Mouse (Mus musculus): ENCODE data around the gene Alkbh5. TPM values are rescaled to one million over a fixed set of nuclear protein-coding genes. Genes with fewer than 3 reads are reported as not detected.
"Not testable (repeated sequence)": the region's sequence is repeated elsewhere in the genome, so short reads cannot be mapped to it uniquely, and the experiment has no call there.

Gene Alkbh5
- polyA plus RNA-seq, 1 experiment from 2014 or later = 35.1 TPM

- peaks cover 90% of the 10 kb centered on the region for H3K36me3 ChIP-seq
- H3K4me3 ChIP-seq = no peak overlapping the region
- no peak overlapping the region for H3K9ac ChIP-seq
- ATAC-seq (ENCODE audit: low FRiP score) = no peak
- H3K4me1 ChIP-seq = no peaks in the 10 kb centered on the region
- H3K27ac ChIP-seq = no peak overlapping the region
- H3K9me3 ChIP-seq (replicated peaks) = no peaks in the 10 kb centered on the region
- no peaks in the 10 kb centered on the region for H3K27me3 ChIP-seq
- H3K4me2 ChIP-seq (replicated peaks) = no peak overlapping the region
These were observed 16.9 kb downstream of the Alkbh5 start for GRCm38 (mm10) chr11:60553091-60553490.

DNA sequence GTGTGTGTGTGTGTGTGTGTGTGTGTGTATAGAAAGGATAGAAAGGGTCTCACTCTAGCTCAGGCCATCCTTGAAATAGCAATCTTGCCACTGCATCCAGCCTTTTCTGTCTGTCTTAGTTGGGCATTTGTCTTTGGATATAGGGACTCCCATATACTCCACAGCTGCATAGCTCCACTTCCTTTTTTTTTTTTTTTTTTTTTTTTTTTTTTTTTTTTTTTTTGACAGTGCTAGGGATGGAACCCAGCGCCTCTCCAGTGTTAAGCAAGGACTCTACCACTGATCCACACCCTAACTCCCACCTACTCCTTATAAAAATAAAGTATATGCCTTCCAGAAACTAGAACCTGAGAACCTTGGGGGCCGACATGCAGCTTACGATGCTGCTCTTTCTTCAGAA, 21.5 kb downstream of the Alkbh5 start:
- no peaks in the 10 kb centered on the region for H3K4me1 ChIP-seq
- H3K9ac ChIP-seq = no peak overlapping the region
- H3K4me2 ChIP-seq (replicated peaks) = no peak overlapping the region
- no peak for ATAC-seq (ENCODE audit: low FRiP score)
- no peak overlapping the region for H3K4me3 ChIP-seq
- H3K27me3 ChIP-seq = no peaks in the 10 kb centered on the region
- no peak overlapping the region for H3K27ac ChIP-seq
- no peaks in the 10 kb centered on the region for H3K9me3 ChIP-seq (replicated peaks)
- peaks cover 60% of the 10 kb centered on the region for H3K36me3 ChIP-seq
- WGBS = 86% methylated on average over 3 of the region's 3 CpGs

GRCm38 (mm10) chr11:60559342-60559741, 23.2 kb downstream of the Alkbh5 start:
- Histone ChIP-seq H3K27me3 (no peaks in the 10 kb centered on the region), H3K9me3 (replicated peaks) (no peaks in the 10 kb centered on the region), H3K36me3 (peaks cover 44% of the 10 kb centered on the region), H3K9ac (no peak overlapping the region), H3K27ac (no peak overlapping the region), H3K4me3 (no peak overlapping the region), H3K4me1 (no peaks in the 10 kb centered on the region), H3K4me2 (replicated peaks) (no peak overlapping the region)
- 11% methylated on average over 3 of the region's 3 CpGs for WGBS
- 0 out of 2 replicates have a peak, but pooled peaks have one; percentile 56 for ATAC-seq (ENCODE audit: low FRiP score)

DNA sequence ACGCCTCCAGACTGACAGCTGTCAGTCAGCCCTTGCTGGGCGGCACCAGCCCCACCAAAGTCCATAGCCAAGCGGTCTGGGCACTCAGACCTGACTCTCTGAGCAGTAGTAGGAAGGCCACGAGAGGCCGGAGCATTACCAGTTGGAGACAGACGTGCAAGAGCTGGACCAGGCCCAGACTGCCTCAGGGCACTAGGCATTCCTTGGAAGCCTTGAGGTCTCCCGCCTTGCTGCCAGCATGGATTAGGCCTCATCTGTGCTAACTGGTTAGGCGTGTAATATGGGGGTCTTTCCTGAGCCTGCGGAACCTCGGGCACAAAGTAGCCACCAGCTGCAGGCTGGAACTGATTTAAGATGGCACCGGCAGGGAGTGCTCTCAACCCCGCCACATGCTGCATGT, 37.8 kb downstream of the Alkbh5 start:
- not testable (repeated sequence) for H3K4me2 ChIP-seq (replicated peaks); H3K27ac ChIP-seq; H3K36me3 ChIP-seq; H3K9ac ChIP-seq; H3K9me3 ChIP-seq (replicated peaks); H3K4me3 ChIP-seq; H3K4me1 ChIP-seq; ATAC-seq (ENCODE audit: low FRiP score); H3K27me3 ChIP-seq
- WGBS = 89% methylated on average over 9 of the region's 12 CpGs

Other genes with a start within 250 kb of the Alkbh5 start
- 40.8 and 45.4 TPM in 2 replicates for gene Tom1l2, start 183.5 kb upstream of the Alkbh5 start, polyA plus RNA-seq (2016; fragmentation: Nextera tagmentation; extraction: Ambion mirVana)
- gene Drc3, start 183.1 kb upstream of the Alkbh5 start, polyA plus RNA-seq (2016; fragmentation: Nextera tagmentation; extraction: Ambion mirVana) = 5.0 and 6.7 TPM in 2 replicates
- 28.1 and 30.1 TPM in 2 replicates for gene Gid4, start 119.2 kb upstream of the Alkbh5 start, polyA plus RNA-seq (2016; fragmentation: Nextera tagmentation; extraction: Ambion mirVana)
- gene Atpaf2, start 117.9 kb upstream of the Alkbh5 start, polyA plus RNA-seq (2016; fragmentation: Nextera tagmentation; extraction: Ambion mirVana) = 37.4 and 38.0 TPM in 2 replicates
- 94.4 and 96.7 TPM in 2 replicates for gene Drg2, start 81.8 kb upstream of the Alkbh5 start, polyA plus RNA-seq (2016; fragmentation: Nextera tagmentation; extraction: Ambion mirVana)
- 0.30 TPM in 2 replicates for gene Myo15, start 67.0 kb upstream of the Alkbh5 start, polyA plus RNA-seq (2016; fragmentation: Nextera tagmentation; extraction: Ambion mirVana)
- 106 and 113 TPM in 2 replicates for gene Llgl1, start 163.3 kb downstream of the Alkbh5 start, polyA plus RNA-seq (2016; fragmentation: Nextera tagmentation; extraction: Ambion mirVana)
- gene Flii, start 190.9 kb downstream of the Alkbh5 start, polyA plus RNA-seq (2016; fragmentation: Nextera tagmentation; extraction: Ambion mirVana) = 75.5 and 76.7 TPM in 2 replicates
- 18.2 and 20.2 TPM in 2 replicates for gene Mief2, start 192.0 kb downstream of the Alkbh5 start, polyA plus RNA-seq (2016; fragmentation: Nextera tagmentation; extraction: Ambion mirVana)
- gene Top3a, start 241.0 kb downstream of the Alkbh5 start, polyA plus RNA-seq (2016; fragmentation: Nextera tagmentation; extraction: Ambion mirVana) = 16.7 and 17.3 TPM in 2 replicates
- 9.8 and 9.9 TPM in 2 replicates for gene Smcr8, start 241.1 kb downstream of the Alkbh5 start, polyA plus RNA-seq (2016; fragmentation: Nextera tagmentation; extraction: Ambion mirVana)

Data from hindbrain, embryonic 12.5 days (tissue).